Mouse (Mus musculus) splenic B cell, adult 2 months (primary cell): ENCODE data around the gene Hivep2.

Experiments used
- DNase-seq: peaks from one replicate; pipeline ENCODE4 v3.0.0-alpha.2; 2011; ENCODE audit warnings: low read depth, low spot score
- H3K27me3 ChIP-seq: 2 replicates; pipeline ENCODE4 v1.6.1; 2012; ENCODE audit warnings: mild to moderate bottlenecking, low read length, moderate library complexity, mixed read lengths; ENCODE audit not compliant: control insufficient read depth, poor library complexity, insufficient read depth, severe bottlenecking
- H3K36me3 ChIP-seq: 2 replicates; pipeline ENCODE4 v1.6.1; 2012; ENCODE audit warnings: mild to moderate bottlenecking, low read length, moderate library complexity, mixed read lengths; ENCODE audit not compliant: control insufficient read depth, poor library complexity, insufficient read depth, severe bottlenecking

Hivep2 gene

DNA sequence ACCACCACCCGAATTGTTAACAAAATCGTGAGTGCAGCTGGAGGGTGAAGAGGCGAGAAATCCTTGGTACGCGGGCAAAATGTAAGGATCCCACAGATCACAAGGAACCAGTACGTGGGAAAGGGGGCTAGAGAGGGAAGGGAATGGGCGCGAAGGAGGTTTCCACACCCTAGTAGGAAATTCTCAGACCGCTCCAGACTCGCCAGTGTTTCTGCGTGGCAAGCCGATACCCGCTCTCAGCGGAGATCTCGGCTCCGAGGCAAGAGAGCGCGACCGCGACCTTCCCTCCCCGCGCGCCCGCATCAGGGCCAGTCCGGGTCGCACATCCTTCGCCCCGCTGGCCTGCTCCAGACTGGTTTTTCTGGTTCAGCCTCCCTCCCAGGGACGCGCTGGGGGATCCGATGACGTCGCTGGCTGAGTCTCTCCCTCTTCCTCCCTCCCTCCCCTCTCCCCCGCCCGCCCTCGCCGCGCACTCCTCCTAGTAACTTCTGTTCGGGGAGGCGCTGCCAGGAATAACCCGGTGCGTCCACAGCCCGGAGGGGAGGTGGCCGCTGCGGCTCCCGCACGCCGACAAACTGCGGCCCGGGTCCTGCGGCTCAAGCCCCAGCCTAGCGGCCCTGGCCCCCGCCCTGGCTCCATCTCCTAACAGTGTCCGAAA, 430 bp upstream of the Hivep2 start:
- peak; percentile 82 for DNase-seq
- no peaks in the 10 kb centered on the region for H3K36me3 ChIP-seq
- no peaks in the 10 kb centered on the region for H3K27me3 ChIP-seq

DNA sequence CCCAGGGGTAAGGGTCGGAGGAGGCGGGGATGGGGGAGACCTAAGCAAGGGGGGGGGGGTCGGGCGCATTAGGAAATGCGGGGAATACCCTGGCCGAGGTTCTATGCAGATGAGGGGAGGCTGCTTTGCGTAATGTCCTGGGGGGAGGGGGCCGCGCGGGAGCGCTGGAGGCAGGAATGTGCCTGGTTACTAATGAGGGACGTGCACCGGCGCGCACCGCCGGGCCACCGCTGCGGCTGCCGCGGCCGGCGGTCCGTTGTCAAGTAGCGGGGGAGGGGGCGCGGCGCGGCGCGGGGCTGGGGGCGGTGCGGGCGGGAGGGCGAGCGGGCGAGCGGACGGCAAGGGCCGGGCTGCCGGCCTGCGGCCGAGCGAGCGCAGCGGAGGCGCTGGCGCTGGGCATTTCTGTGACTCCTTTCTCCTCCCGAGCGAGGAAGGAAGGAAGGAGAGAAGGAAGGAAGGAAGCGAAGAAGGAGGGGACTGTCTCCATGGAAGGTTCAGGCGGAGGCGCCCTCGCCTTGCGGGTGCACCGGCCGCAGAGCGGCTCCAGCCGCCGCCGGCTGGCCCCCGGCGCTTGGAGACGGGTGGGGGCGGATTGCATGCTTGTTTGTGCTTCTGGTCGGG, 1.1 kb downstream of the Hivep2 start:
- peak; percentile 78 for DNase-seq
- Histone ChIP-seq H3K36me3 (0 out of 2 replicates have a peak, but pooled peaks cover 1% of the 10 kb centered on the region), H3K27me3 (no peaks in the 10 kb centered on the region)

GRCm38 (mm10) chr10:13967451-13968233, 1.8 kb downstream of the Hivep2 start:
- H3K27me3 ChIP-seq = no peaks in the 10 kb centered on the region
- H3K36me3 ChIP-seq = 0 out of 2 replicates have a peak, but pooled peaks cover 3% of the 10 kb centered on the region
- DNase-seq = peak; percentile 82

GRCm38 (mm10) chr10:13968234-13968555, 2.3 kb downstream of the Hivep2 start:
- Histone ChIP-seq H3K27me3 (no peaks in the 10 kb centered on the region), H3K36me3 (0 out of 2 replicates have a peak, but pooled peaks cover 3% of the 10 kb centered on the region)
- peak; percentile 57 for DNase-seq

DNA sequence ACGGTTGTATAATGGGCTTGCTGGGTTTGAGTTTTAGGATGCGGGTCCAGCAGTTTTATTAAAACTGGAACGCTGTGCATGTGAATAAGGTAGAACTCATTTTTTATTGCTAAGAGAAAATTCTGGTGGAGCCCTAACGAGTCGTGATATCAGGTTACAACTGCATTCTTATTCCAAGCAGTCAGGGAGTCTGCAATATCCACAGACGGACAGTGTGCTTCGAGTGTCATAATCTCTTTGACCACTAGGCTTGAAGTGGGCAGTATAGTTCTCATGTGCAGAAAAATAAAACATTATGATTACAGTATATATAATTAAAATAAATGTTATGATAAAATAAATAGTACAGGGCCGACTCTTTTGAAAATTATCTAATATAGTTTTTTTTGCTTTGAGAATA, 3.1 kb downstream of the Hivep2 start:
- Histone ChIP-seq H3K36me3 (0 out of 2 replicates have a peak, but pooled peaks cover 3% of the 10 kb centered on the region), H3K27me3 (no peaks in the 10 kb centered on the region)
- peak; percentile 74 for DNase-seq

GRCm38 (mm10) chr10:13970321-13970720, 4.4 kb downstream of the Hivep2 start:
- 0 out of 2 replicates have a peak, but pooled peaks cover 3% of the 10 kb centered on the region for H3K36me3 ChIP-seq
- no peaks in the 10 kb centered on the region for H3K27me3 ChIP-seq
- no peak for DNase-seq

DNA sequence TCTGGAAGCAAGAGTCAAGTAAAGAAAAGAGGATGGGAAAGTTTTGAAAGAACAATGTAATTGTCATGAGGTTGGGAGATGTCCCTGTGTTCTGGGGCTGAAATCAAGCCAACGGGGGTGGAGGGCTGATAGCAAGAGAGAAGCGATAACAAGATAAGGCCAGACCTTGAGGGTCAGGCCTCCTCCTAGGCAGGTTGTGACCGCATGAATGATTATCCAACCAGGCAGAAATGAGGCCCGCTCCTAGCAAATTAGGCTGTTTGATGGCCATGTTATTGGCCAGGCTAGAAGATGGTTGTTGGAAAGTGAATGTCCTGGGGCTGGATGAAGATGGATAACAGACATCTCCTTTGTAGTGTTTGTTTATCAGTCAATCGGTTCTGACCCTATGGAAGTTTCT, 5.4 kb downstream of the Hivep2 start:
- no peak for DNase-seq
- Histone ChIP-seq H3K27me3 (no peaks in the 10 kb centered on the region), H3K36me3 (0 out of 2 replicates have a peak, but pooled peaks cover 3% of the 10 kb centered on the region)

GRCm38 (mm10) chr10:13973563-13974179, 7.8 kb downstream of the Hivep2 start:
- H3K27me3 ChIP-seq = no peaks in the 10 kb centered on the region
- no peak for DNase-seq
- 0 out of 2 replicates have a peak, but pooled peaks cover 3% of the 10 kb centered on the region for H3K36me3 ChIP-seq

GRCm38 (mm10) chr10:13974472-13974871, 8.6 kb downstream of the Hivep2 start:
- Histone ChIP-seq H3K36me3 (0 out of 2 replicates have a peak, but pooled peaks cover 3% of the 10 kb centered on the region), H3K27me3 (no peaks in the 10 kb centered on the region)
- DNase-seq = no peak

GRCm38 (mm10) chr10:13975861-13976260, 10.0 kb downstream of the Hivep2 start:
- 0 out of 2 replicates have a peak, but pooled peaks cover 3% of the 10 kb centered on the region for H3K36me3 ChIP-seq
- no peak for DNase-seq
- H3K27me3 ChIP-seq = no peaks in the 10 kb centered on the region

DNA sequence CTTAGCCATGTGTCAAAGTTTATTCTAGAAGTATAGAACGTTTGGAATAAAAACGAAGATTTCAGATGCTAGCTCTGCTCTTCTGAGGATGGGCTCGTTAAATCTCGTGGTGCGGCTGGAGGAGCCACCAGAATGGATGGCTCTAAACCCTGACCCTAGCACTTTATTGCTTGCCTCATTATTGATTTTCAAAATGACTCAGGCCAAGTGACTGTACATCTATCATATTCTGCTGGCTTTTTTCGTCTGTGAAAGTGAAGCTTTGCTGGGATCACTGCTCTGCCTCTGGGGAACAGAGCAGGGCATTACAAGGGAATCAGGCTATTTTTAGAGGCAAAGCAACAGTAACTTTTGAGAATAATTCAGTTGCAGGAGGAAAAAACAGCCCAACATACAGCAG, 10.4 kb downstream of the Hivep2 start:
- no peak for DNase-seq
- no peaks in the 10 kb centered on the region for H3K27me3 ChIP-seq
- H3K36me3 ChIP-seq = 0 out of 2 replicates have a peak, but pooled peaks cover 3% of the 10 kb centered on the region

DNA sequence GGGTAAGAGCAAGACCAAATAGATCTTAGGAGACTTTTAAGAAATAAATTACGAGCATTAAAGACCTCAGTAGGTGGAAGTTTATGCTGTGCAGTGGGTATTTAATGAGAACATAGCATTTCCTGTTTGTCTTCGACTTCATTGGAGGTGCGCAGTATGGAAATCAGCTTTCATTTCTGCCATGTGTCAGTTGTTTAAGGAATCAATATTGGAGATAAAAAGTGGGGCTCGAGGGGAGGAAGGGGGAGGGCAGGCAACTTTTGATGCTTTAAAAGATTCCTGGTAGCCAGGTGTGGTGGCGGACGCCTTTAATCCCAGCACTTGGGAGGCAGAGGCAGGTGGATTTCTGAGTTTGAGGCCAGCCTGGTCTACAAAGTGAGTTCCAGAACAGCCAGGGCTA, 16.4 kb downstream of the Hivep2 start:
- no peaks in the 10 kb centered on the region for H3K36me3 ChIP-seq
- no peak for DNase-seq
- no peaks in the 10 kb centered on the region for H3K27me3 ChIP-seq

- peak; percentile 90 for DNase-seq
- Histone ChIP-seq H3K36me3 (no peaks in the 10 kb centered on the region), H3K27me3 (no peaks in the 10 kb centered on the region)
These were observed 17.0 kb downstream of the Hivep2 start for GRCm38 (mm10) chr10:13982769-13983381.

DNA sequence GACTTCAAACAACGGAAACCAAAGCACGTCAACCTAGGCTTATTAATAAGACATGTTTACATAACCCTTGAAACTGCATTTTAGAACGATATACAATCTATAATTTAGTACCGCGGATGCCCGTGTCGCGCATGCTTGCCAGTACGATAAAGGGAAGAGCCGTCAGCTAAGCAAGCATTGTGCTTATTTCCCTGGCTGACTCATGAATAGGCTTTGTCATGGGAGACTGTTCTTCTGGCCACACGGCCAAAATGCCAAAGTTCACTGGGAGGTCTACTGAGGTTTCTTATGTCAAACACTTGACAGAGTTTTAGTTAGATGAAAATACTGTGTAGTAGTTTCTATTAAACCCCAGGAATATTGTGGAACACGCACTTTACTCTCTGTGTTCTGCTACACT, 17.8 kb downstream of the Hivep2 start:
- H3K36me3 ChIP-seq = no peaks in the 10 kb centered on the region
- H3K27me3 ChIP-seq = no peaks in the 10 kb centered on the region
- DNase-seq = peak; percentile 65
